Mouse (Mus musculus): ENCODE data around the gene Olfr62. TPM values are rescaled to one million over a fixed set of nuclear protein-coding genes. Genes with fewer than 3 reads are reported as not detected.

The Olfr62 gene
- polyA plus RNA-seq (2015; fragmentation: Nextera tagmentation; extraction: Ambion mirVana) = not detected in 2 replicates

DNA sequence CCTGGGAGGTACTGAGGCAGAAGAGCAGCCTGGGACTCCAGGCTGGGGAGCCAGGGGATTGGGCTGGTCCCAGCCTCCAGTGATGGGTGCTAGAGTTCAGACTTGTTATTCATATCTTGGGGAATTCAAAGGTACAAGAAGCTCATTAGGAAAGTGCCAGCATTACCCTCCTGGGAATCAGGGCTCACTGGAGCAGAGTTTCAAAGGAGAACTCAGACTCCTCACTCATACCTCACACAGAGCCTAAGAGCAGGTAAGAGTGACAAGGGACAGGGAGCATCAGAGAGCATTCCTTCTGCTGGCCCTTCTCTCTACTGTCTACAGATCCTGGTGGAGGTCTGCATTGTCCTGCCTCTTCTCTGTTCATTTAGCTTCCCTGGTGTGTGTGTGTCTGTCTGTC, at the start of gene Olfr62:
Gene Olfr62 (plus strand): TSS at position 301 of the 400 bp plus-strand sequence.

DNA sequence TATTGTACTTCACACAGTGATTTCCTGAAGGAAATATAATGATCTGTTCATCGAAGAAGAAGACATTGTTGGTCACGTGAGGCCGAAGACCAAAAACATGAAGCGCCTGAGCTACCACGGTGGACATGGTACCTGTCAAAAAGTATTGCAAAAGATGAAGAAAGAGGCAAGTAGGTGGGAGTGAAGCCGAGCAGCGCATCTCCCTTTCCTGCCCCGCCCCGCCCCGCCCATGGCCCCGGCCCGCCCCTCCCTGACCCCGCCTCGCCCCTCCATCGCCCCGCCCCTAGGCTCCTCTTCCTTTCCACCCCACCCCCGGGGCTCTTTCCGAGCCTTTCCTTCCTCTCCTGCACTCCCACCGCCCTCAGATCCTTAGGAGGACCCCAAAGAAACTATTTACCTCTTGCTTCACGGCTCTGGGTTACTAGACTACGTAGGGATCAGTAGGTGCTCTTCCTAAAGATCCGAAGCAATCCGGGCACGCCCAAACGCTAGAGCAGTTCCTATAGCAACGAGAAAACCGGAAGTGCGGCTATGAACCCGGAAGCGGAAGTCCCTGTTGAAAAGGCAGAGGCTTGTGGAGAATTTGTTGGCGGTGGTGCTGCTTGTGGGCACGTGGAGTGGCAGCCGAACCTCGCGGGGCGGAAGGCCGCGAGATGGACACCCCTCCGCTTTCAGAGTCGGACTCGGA, 38.3 kb upstream of the Olfr62 start, which contains the start of the genes Cfap57 and Ebna1bp2:
Gene Cfap57 (minus strand): TSS at position 499 of the 688 bp plus-strand sequence.
Gene Ebna1bp2 (plus strand): TSS at position 521 of the 688 bp plus-strand sequence.

DNA sequence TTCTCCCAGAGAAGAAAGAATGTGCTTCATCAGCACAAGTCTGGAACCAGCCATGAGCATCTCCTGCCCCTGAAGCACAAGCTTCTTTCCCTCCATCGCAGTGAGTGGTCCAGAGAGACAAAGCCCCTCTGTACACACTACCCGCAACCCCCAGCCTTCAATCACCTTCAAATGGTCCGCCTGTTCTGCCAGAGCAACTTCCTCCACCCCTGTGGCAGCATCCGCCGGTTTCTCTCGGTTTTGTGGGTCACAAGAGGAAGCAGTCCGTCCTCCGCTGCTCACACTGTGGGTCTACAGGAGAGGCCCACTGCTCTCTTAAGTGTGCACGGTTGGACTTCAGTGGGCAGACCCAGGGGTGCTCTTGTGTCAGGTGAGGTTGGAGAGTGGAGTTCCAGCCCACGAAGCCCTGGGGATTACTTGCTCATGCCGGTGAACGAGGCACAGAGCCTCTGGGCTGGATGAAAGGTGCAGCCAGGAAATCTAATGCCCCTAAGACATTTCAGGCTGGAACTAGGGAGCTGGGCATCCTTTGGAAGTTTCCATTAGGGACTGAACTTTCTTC, 33.7 kb downstream of the Olfr62 start, which contains the start of gene Olfr1342:
Gene Olfr1342 (minus strand): TSS at position 345 of the 562 bp plus-strand sequence.

DNA sequence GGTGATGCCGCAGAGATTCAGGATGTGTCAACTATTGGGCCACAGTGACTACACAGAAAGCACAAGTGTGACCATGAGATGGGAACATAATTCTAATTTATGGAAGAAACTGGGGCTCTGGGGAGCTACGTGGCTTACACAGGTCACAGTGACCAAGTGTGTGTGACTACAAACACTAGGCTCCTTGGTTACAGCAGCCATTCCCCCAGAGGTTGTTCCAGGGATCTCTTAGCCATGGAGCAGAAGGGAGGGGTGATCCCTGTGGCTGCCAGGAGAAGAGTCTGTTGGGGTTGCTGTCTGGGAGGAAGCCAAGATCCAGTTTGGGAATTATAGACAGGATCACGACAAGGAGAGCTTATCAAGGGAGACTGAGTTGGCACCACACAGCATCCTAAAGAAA, 44.5 kb downstream of the Olfr62 start, which contains the start of gene Olfr1341:
Gene Olfr1341 (plus strand): TSS at position 301 of the 400 bp plus-strand sequence.

Other genes with a start within 250 kb of the Olfr62 start
- 4.8 and 4.9 TPM in 2 replicates for gene Szt2, start 249.7 kb upstream of the Olfr62 start, polyA plus RNA-seq (2015; fragmentation: Nextera tagmentation; extraction: Ambion mirVana)
- 82.2 and 89.1 TPM in 2 replicates for gene Med8, start 249.6 kb upstream of the Olfr62 start, polyA plus RNA-seq (2015; fragmentation: Nextera tagmentation; extraction: Ambion mirVana)
- 73.7 and 73.8 TPM in 2 replicates for gene Elovl1, start 230.9 kb upstream of the Olfr62 start, polyA plus RNA-seq (2015; fragmentation: Nextera tagmentation; extraction: Ambion mirVana)
- 154 and 163 TPM in 2 replicates for gene Cdc20, start 221.6 kb upstream of the Olfr62 start, polyA plus RNA-seq (2015; fragmentation: Nextera tagmentation; extraction: Ambion mirVana)
- gene Mpl, start 201.4 kb upstream of the Olfr62 start, polyA plus RNA-seq (2015; fragmentation: Nextera tagmentation; extraction: Ambion mirVana) = 5.3 and 6.5 TPM in 2 replicates
- 15.2 and 16.1 TPM in 2 replicates for gene Tie1, start 168.9 kb upstream of the Olfr62 start, polyA plus RNA-seq (2015; fragmentation: Nextera tagmentation; extraction: Ambion mirVana)
- gene 2610528J11Rik, start 132.0 kb upstream of the Olfr62 start, polyA plus RNA-seq (2015; fragmentation: Nextera tagmentation; extraction: Ambion mirVana) = 0.29 and 0.38 TPM in 2 replicates
- gene Tmem125, start 114.9 kb upstream of the Olfr62 start, polyA plus RNA-seq (2015; fragmentation: Nextera tagmentation; extraction: Ambion mirVana) = 0.24 and 0.28 TPM in 2 replicates
- gene Cfap57, start 38.2 kb upstream of the Olfr62 start, polyA plus RNA-seq (2015; fragmentation: Nextera tagmentation; extraction: Ambion mirVana) = 0.42 and 0.49 TPM in 2 replicates
- 111 and 115 TPM in 2 replicates for gene Ebna1bp2, start 38.2 kb upstream of the Olfr62 start, polyA plus RNA-seq (2015; fragmentation: Nextera tagmentation; extraction: Ambion mirVana)
- not detected in 2 replicates for gene Olfr1342, start 33.8 kb downstream of the Olfr62 start, polyA plus RNA-seq (2015; fragmentation: Nextera tagmentation; extraction: Ambion mirVana)
- not detected in 2 replicates for gene Olfr1341, start 44.6 kb downstream of the Olfr62 start, polyA plus RNA-seq (2015; fragmentation: Nextera tagmentation; extraction: Ambion mirVana)
- not detected in 2 replicates for gene Olfr1340, start 61.2 kb downstream of the Olfr62 start, polyA plus RNA-seq (2015; fragmentation: Nextera tagmentation; extraction: Ambion mirVana)
- gene Olfr1339, start 73.2 kb downstream of the Olfr62 start, polyA plus RNA-seq (2015; fragmentation: Nextera tagmentation; extraction: Ambion mirVana) = not detected in 2 replicates
- not detected in 2 replicates for gene Olfr1338, start 99.8 kb downstream of the Olfr62 start, polyA plus RNA-seq (2015; fragmentation: Nextera tagmentation; extraction: Ambion mirVana)
- not detected in 2 replicates for gene Olfr1337, start 123.6 kb downstream of the Olfr62 start, polyA plus RNA-seq (2015; fragmentation: Nextera tagmentation; extraction: Ambion mirVana)
- not detected in 2 replicates for gene Olfr1335, start 151.0 kb downstream of the Olfr62 start, polyA plus RNA-seq (2015; fragmentation: Nextera tagmentation; extraction: Ambion mirVana)
- not detected in 2 replicates for gene Olfr1333, start 177.3 kb downstream of the Olfr62 start, polyA plus RNA-seq (2015; fragmentation: Nextera tagmentation; extraction: Ambion mirVana)
- gene Olfr1331, start 205.7 kb downstream of the Olfr62 start, polyA plus RNA-seq (2015; fragmentation: Nextera tagmentation; extraction: Ambion mirVana) = not detected in 2 replicates
- gene Olfr1330, start 229.6 kb downstream of the Olfr62 start, polyA plus RNA-seq (2015; fragmentation: Nextera tagmentation; extraction: Ambion mirVana) = not detected in 2 replicates